Comparison of ENCODE assay signal across 9 mouse cellular contexts in genomic region chr9:13694293-13694692, GRCm38 (mm10). TPM values are rescaled to one million over a fixed set of nuclear protein-coding genes. Genes with fewer than 3 reads are reported as not detected.
DNase-seq lines count a peak whose midpoint lies in the region; ATAC-seq and TF ChIP-seq lines count a peak whose summit lies in the region.
"Had no signal": no experiment of that assay in that cellular context is flagged by ENCODE, and none has a peak within 500 bp of the region (broad histone marks: within the 10 kb centered on the region; RNA-seq: fewer than 3 reads in every experiment).

No protein-coding gene starts in this region.

- H3K36me3 ChIP-seq in heart, embryonic 10.5 days = no peaks in the 10 kb centered on the region
- H3K36me3 ChIP-seq in forebrain, embryonic 16.5 days (ENCODE audit: control insufficient read depth, insufficient read depth) = no peaks in the 10 kb centered on the region
- no peaks in the 10 kb centered on the region for H3K36me3 ChIP-seq in stomach, postnatal 0 days (ENCODE audit: control insufficient read depth, insufficient read depth, low read length)
- H3K36me3 ChIP-seq: embryonic facial prominence, embryonic 12.5 days had no signal

- TF ChIP-seq EP300 in stomach, postnatal 0 days (optimal IDR thresholded peaks at IDR 0.05) = no peak

- no peak overlapping the region for H3K4me2 ChIP-seq in forebrain, embryonic 16.5 days (ENCODE audit: low read length)
- peak overlapping the region; percentile 17; the same call in 1 of the 2 replicates for H3K4me2 ChIP-seq in stomach, postnatal 0 days (replicated peaks; ENCODE audit: low read depth)
- H3K4me2 ChIP-seq: embryonic facial prominence, embryonic 12.5 days had no signal

- 50% methylated on average over 5 of the region's 5 CpGs for WGBS in heart, embryonic 10.5 days
- WGBS in forebrain, embryonic 16.5 days = 44% methylated on average over 5 of the region's 5 CpGs
- WGBS in stomach, postnatal 0 days = 31% methylated on average over 5 of the region's 5 CpGs

- intact Hi-C loops in left cerebral cortex, adult 2 months (cut with DNase I) = no loop called here

- peaks cover 33% of the 10 kb centered on the region for H3K4me1 ChIP-seq in heart, embryonic 10.5 days
- peaks cover 15% of the 10 kb centered on the region for H3K4me1 ChIP-seq in forebrain, embryonic 16.5 days (replicated peaks; ENCODE audit: control insufficient read depth, insufficient read depth, low read length)
- no peaks in the 10 kb centered on the region for H3K4me1 ChIP-seq in stomach, postnatal 0 days (replicated peaks; ENCODE audit: control insufficient read depth, insufficient read depth)
- H3K4me1 ChIP-seq: embryonic facial prominence, embryonic 12.5 days had no signal

- peak; percentile 86 for DNase-seq in heart, adult 11 months
- no peak for DNase-seq in heart, embryonic 10.5 days (ENCODE audit: low spot score)
- peak; percentile 92 for DNase-seq in brain, adult 2 months (ENCODE audit: low read depth, low spot score)
- DNase-seq in left cerebral cortex, adult 2 months (ENCODE audit: extremely low spot score in 1 of 2, low spot score in 2 of 2) = peak; percentile 16 to 35
- DNase-seq in stomach, postnatal 0 days (ENCODE audit: low spot score) = no peak
- DNase-seq in MN1 (ENCODE audit: low spot score) = no peak

- TF ChIP-seq CTCF in left cerebral cortex, adult 2 months (IDR thresholded peaks at IDR 0.05) = no peak
- no peak for TF ChIP-seq CTCF in stomach, postnatal 0 days (IDR thresholded peaks at IDR 0.05; ENCODE audit: low read depth)

- no peaks in the 10 kb centered on the region for H3K9me3 ChIP-seq in heart, embryonic 10.5 days
- no peaks in the 10 kb centered on the region for H3K9me3 ChIP-seq in forebrain, embryonic 16.5 days (ENCODE audit: control insufficient read depth, low read length)
- H3K9me3 ChIP-seq in stomach, postnatal 0 days (ENCODE audit: control insufficient read depth, low read length) = no peaks in the 10 kb centered on the region
- H3K9me3 ChIP-seq: embryonic facial prominence, embryonic 12.5 days had no signal

- no peak overlapping the region for H3K27ac ChIP-seq in heart, embryonic 10.5 days
- no peak overlapping the region for H3K27ac ChIP-seq in forebrain, embryonic 16.5 days (ENCODE audit: low read length)
- H3K27ac ChIP-seq in left cerebral cortex, adult 2 months = no peak overlapping the region
- H3K27ac ChIP-seq in stomach, postnatal 0 days (replicated peaks) = no peak overlapping the region
- H3K27ac ChIP-seq: embryonic facial prominence, embryonic 12.5 days had no signal

- H3K27me3 ChIP-seq in heart, embryonic 10.5 days (ENCODE audit: insufficient read depth, poor library complexity, severe bottlenecking) = no peaks in the 10 kb centered on the region
- no peaks in the 10 kb centered on the region for H3K27me3 ChIP-seq in forebrain, embryonic 16.5 days (replicated peaks; ENCODE audit: control insufficient read depth, insufficient read depth, low read length)
- H3K27me3 ChIP-seq in stomach, postnatal 0 days (ENCODE audit: control insufficient read depth, insufficient read depth, low read length) = no peaks in the 10 kb centered on the region
- H3K27me3 ChIP-seq: embryonic facial prominence, embryonic 12.5 days had no signal

- H3K4me3 ChIP-seq in heart, embryonic 10.5 days = no peak overlapping the region
- no peak overlapping the region for H3K4me3 ChIP-seq in forebrain, embryonic 16.5 days (replicated peaks; ENCODE audit: low read length)
- H3K4me3 ChIP-seq in left cerebral cortex, adult 2 months = no peak overlapping the region
- no peak overlapping the region for H3K4me3 ChIP-seq in stomach, postnatal 0 days (ENCODE audit: low read depth, low read length)
- H3K4me3 ChIP-seq: embryonic facial prominence, embryonic 12.5 days had no signal

- ATAC-seq in forebrain, embryonic 16.5 days = peak; percentile 76
- no peak for ATAC-seq in stomach, postnatal 0 days (ENCODE audit: low FRiP score, low TSS enrichment)
- no peak for ATAC-seq in erythroblast, adult 5-6 weeks (replicated peaks; ENCODE audit: low FRiP score, poor library complexity, severe bottlenecking)

- no peak overlapping the region for H3K9ac ChIP-seq in forebrain, embryonic 16.5 days (replicated peaks; ENCODE audit: low read depth, low read length)
- no peak overlapping the region for H3K9ac ChIP-seq in stomach, postnatal 0 days (ENCODE audit: low read length)
- H3K9ac ChIP-seq: embryonic facial prominence, embryonic 12.5 days had no signal

RNA-seq across cellular contexts. Expression of gene Mtmr2, which starts 53.9 kb away (rescaled TPM):
- polyA plus RNA-seq in heart, embryonic 10.5 days (2016; fragmentation: Nextera tagmentation; extraction: Ambion mirVana) = 58.3 and 62.1 TPM in 2 replicates
- polyA plus RNA-seq in forebrain, embryonic 16.5 days (2015; fragmentation: Nextera tagmentation; extraction: Ambion mirVana) = 65.7 and 67.0 TPM in 2 replicates
- 10 to 100 TPM; 50.8 to 52.6 TPM for total RNA-seq in left cerebral cortex, adult 2 months (2021)
- 39.5 TPM in 2 replicates for polyA plus RNA-seq in stomach, postnatal 0 days (2015; fragmentation: Nextera tagmentation; extraction: Ambion mirVana)
- 6.9 and 8.2 TPM in 2 replicates for total RNA-seq in erythroblast, adult 5-6 weeks (2015; ENCODE audit: low replicate concordance)
- 5.0 and 6.6 TPM in 2 replicates for total RNA-seq in erythroblast, adult 5-6 weeks (2017; ENCODE audit: low replicate concordance)

Comparison
In these comparisons a context has a peak if more than half of its experiments do, and no peak if none do; other contexts are left out.
1. DNase-seq: peak in heart, adult 11 months (single experiment), brain, adult 2 months (single experiment) and left cerebral cortex, adult 2 months (2 of 2); none in heart, embryonic 10.5 days (single experiment), stomach, postnatal 0 days (single experiment) and MN1 (single experiment).